Mouse (Mus musculus): ENCODE measurements around the gene Gm14406. TPM values are rescaled to one million over a fixed set of nuclear protein-coding genes. Genes with fewer than 3 reads are reported as not detected.
"Not testable (repeated sequence)": the region's sequence is repeated elsewhere in the genome, so short reads cannot be mapped to it uniquely, and the experiment has no call there.

The Gm14406 gene
- not detected in 2 replicates for total RNA-seq (2014; rRNA removed; ENCODE audit: low replicate concordance)
- polyA plus RNA-seq (2015; fragmentation: Nextera tagmentation; extraction: Ambion mirVana) = not detected in 2 replicates

DNA sequence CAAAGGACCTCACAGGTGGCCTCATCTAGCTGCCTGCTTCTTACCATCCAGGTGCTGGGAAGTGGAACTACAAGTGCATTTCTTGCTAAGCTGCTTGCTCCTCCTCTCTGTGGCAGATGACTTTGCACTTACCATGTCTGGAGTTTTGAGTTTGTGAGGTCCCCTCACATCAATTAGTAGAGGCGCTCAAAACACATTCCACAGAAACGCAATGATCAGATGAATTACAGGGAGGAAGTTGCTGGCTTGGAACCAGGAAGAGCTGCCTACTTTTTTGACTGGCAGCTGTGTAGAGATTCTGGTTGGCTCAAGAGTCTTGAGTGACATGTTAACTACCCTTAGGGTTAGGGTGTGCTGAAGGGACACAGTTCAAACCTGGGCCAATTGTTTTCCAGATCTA is at the start of gene Gm14406:
Gene Gm14406 (minus strand): TSS at position 213 of the 400 bp plus-strand sequence.
- H3K27me3 ChIP-seq (ENCODE audit: control insufficient read depth, insufficient read depth, low read length); DNase-seq (ENCODE audit: low spot score); H3K4me1 ChIP-seq (ENCODE audit: control insufficient read depth, insufficient read depth); H3K9ac ChIP-seq (replicated peaks; ENCODE audit: low read depth, low read length); H3K4me2 ChIP-seq (ENCODE audit: low read depth, low read length); H3K9me3 ChIP-seq (replicated peaks; ENCODE audit: control insufficient read depth, low read length); H3K4me3 ChIP-seq (ENCODE audit: low read depth, low read length); H3K36me3 ChIP-seq (replicated peaks; ENCODE audit: control insufficient read depth, insufficient read depth, low read length); H3K27ac ChIP-seq (ENCODE audit: low read depth); ATAC-seq (ENCODE audit: insufficient read depth, low read depth): not testable (repeated sequence)
- 72% methylated on average over 2 of the region's 2 CpGs for WGBS

DNA sequence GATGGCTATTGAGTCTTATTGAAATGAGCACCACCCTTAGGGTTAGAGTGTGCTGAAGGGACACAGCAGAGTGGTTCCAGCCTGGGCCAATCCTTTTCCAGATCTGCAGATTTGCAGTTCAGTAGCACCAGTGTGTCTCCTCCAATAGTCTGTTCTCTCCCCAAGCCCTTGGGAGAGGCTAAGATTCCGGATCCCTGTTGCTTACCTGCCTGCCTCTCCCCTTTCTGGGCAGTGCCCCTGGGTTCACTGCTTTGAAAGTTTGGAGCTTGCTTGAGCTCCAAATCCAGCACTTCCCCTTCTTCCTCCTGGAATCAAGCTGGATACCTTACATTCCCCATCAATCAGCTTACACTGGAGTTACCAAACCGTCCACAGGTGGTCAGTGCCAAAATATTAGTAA is 2.9 kb downstream of the Gm14406 start:
- not testable (repeated sequence) for DNase-seq (ENCODE audit: low spot score); H3K4me1 ChIP-seq (ENCODE audit: control insufficient read depth, insufficient read depth); ATAC-seq (ENCODE audit: insufficient read depth, low read depth); H3K9ac ChIP-seq (replicated peaks; ENCODE audit: low read depth, low read length); H3K27ac ChIP-seq (ENCODE audit: low read depth); H3K27me3 ChIP-seq (ENCODE audit: control insufficient read depth, insufficient read depth, low read length); H3K36me3 ChIP-seq (replicated peaks; ENCODE audit: control insufficient read depth, insufficient read depth, low read length); H3K4me3 ChIP-seq (ENCODE audit: low read depth, low read length); H3K9me3 ChIP-seq (replicated peaks; ENCODE audit: control insufficient read depth, low read length); H3K4me2 ChIP-seq (ENCODE audit: low read depth, low read length)
- WGBS = 68% methylated on average over 1 of the region's 2 CpGs

GRCm38 (mm10) chr2:177559365-177559764 is 18.6 kb downstream of the Gm14406 start:
- not testable (repeated sequence) for H3K4me3 ChIP-seq (ENCODE audit: low read depth, low read length); H3K36me3 ChIP-seq (replicated peaks; ENCODE audit: control insufficient read depth, insufficient read depth, low read length); H3K4me2 ChIP-seq (ENCODE audit: low read depth, low read length); H3K27me3 ChIP-seq (ENCODE audit: control insufficient read depth, insufficient read depth, low read length); H3K9me3 ChIP-seq (replicated peaks; ENCODE audit: control insufficient read depth, low read length); H3K27ac ChIP-seq (ENCODE audit: low read depth); DNase-seq (ENCODE audit: low spot score); H3K9ac ChIP-seq (replicated peaks; ENCODE audit: low read depth, low read length); H3K4me1 ChIP-seq (ENCODE audit: control insufficient read depth, insufficient read depth); ATAC-seq (ENCODE audit: insufficient read depth, low read depth)
- WGBS = 66% methylated on average over 4 of the region's 4 CpGs

GRCm38 (mm10) chr2:177555261-177555660 is 22.7 kb downstream of the Gm14406 start:
- not testable (repeated sequence) for DNase-seq (ENCODE audit: low spot score); H3K4me2 ChIP-seq (ENCODE audit: low read depth, low read length); H3K9me3 ChIP-seq (replicated peaks; ENCODE audit: control insufficient read depth, low read length); H3K9ac ChIP-seq (replicated peaks; ENCODE audit: low read depth, low read length); H3K4me1 ChIP-seq (ENCODE audit: control insufficient read depth, insufficient read depth); H3K27me3 ChIP-seq (ENCODE audit: control insufficient read depth, insufficient read depth, low read length); ATAC-seq (ENCODE audit: insufficient read depth, low read depth); H3K27ac ChIP-seq (ENCODE audit: low read depth); H3K4me3 ChIP-seq (ENCODE audit: low read depth, low read length); H3K36me3 ChIP-seq (replicated peaks; ENCODE audit: control insufficient read depth, insufficient read depth, low read length)
- WGBS = no CpG with 5 or more reads among the region's 1 CpGs

DNA sequence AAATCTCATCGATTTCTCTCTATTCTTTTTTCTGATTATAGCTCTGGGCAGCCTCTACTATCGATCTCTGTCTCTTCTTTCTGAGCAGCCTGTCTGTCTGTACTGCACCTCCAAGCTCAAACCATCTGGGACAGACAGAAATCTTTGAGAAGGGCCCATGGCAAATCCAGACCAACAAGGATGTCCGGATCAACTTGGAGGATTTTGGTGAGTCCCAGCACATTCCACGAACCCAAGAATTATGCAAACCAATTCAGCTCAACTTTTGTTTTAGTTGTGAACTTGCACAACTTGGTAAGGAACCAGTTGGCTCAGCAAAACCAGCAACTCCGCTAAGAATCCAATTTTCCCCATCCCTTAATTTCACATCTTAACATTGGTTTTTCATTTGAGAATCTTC is 40.3 kb downstream of the Gm14406 start:
- not testable (repeated sequence) for H3K27ac ChIP-seq (ENCODE audit: low read depth); DNase-seq (ENCODE audit: low spot score); H3K9ac ChIP-seq (replicated peaks; ENCODE audit: low read depth, low read length); ATAC-seq (ENCODE audit: insufficient read depth, low read depth); H3K4me1 ChIP-seq (ENCODE audit: control insufficient read depth, insufficient read depth); H3K9me3 ChIP-seq (replicated peaks; ENCODE audit: control insufficient read depth, low read length); H3K4me3 ChIP-seq (ENCODE audit: low read depth, low read length); H3K27me3 ChIP-seq (ENCODE audit: control insufficient read depth, insufficient read depth, low read length); H3K4me2 ChIP-seq (ENCODE audit: low read depth, low read length); H3K36me3 ChIP-seq (replicated peaks; ENCODE audit: control insufficient read depth, insufficient read depth, low read length)
- WGBS = 61% methylated on average over 5 of the region's 5 CpGs

DNA sequence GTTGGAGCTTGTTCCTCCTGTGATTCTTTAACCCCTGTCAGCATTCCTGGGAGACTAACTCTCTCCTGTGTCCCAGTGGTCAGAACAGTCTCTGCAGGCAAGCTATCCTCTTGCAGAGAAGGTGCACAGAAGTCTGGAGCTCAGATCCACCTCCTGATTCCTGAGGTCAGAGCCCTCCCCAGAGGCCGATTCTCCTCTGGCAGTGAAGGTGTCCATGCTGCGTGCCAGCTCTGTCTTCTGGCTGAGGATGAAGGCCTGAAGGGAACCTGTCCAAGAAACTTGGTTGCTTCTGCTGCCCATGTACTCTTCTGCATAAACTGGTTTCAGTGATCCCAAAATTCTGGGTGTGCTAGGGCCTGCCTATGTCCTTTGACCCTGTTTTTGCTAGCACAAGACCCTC is 40.9 kb downstream of the Gm14406 start:
- not testable (repeated sequence) for H3K36me3 ChIP-seq (replicated peaks; ENCODE audit: control insufficient read depth, insufficient read depth, low read length); ATAC-seq (ENCODE audit: insufficient read depth, low read depth)

More for the DNA sequence above, 40.9 kb downstream of the Gm14406 start:
- not testable (repeated sequence) for H3K27me3 ChIP-seq (ENCODE audit: control insufficient read depth, insufficient read depth, low read length); H3K4me3 ChIP-seq (ENCODE audit: low read depth, low read length); DNase-seq (ENCODE audit: low spot score); H3K4me1 ChIP-seq (ENCODE audit: control insufficient read depth, insufficient read depth); H3K9me3 ChIP-seq (replicated peaks; ENCODE audit: control insufficient read depth, low read length); H3K27ac ChIP-seq (ENCODE audit: low read depth); H3K9ac ChIP-seq (replicated peaks; ENCODE audit: low read depth, low read length); H3K4me2 ChIP-seq (ENCODE audit: low read depth, low read length)
- WGBS = 81% methylated on average over 2 of the region's 2 CpGs
